8 mouse cellular contexts compared by ENCODE assay signal in genomic region chr14:30943860-30944674, GRCm38 (mm10). TPM values are rescaled to one million over a fixed set of nuclear protein-coding genes. Genes with fewer than 3 reads are reported as not detected.
DNase-seq lines count a peak whose midpoint lies in the region; ATAC-seq and TF ChIP-seq lines count a peak whose summit lies in the region.

No protein-coding gene starts in this region.

- peak overlapping the region; percentile 74 for H3K27ac ChIP-seq in brown adipose tissue, adult 24 weeks (replicated peaks; ENCODE audit: low read depth, low read length)
- H3K27ac ChIP-seq in liver, postnatal 0 days (ENCODE audit: low read depth), result peak overlapping the region; percentile 98

- no peak overlapping the region for H3K4me3 ChIP-seq in E14TG2a.4 (replicated peaks; ENCODE audit: low read length)
- no peak overlapping the region for H3K4me3 ChIP-seq in brown adipose tissue, adult 24 weeks (ENCODE audit: insufficient read depth, low read depth, low read length)
- no peak overlapping the region for H3K4me3 ChIP-seq in liver, postnatal 0 days (ENCODE audit: low read depth, low read length)

- H3K27me3 ChIP-seq in E14TG2a.4 (ENCODE audit: insufficient read depth, low read length), result no peaks in the 10 kb centered on the region; the same call in 1 of the 2 replicates
- no peaks in the 10 kb centered on the region for H3K27me3 ChIP-seq in liver, postnatal 0 days (ENCODE audit: insufficient read depth, low read length)

- peak; percentile 62; the same call in 1 of the 2 replicates for TF ChIP-seq EP300 in liver, postnatal 0 days (IDR thresholded peaks at IDR 0.05; ENCODE audit: low read depth)

- intact Hi-C loops in gastrocnemius, postnatal 36 days (cut with DNase I), result no loop called here

- WGBS in liver, postnatal 0 days (ENCODE audit: insufficient replicate concordance), result 44% methylated on average over 11 of the region's 11 CpGs

- ATAC-seq in liver, postnatal 0 days, result peak; percentile 77

- H3K9me3 ChIP-seq in E14TG2a.4 (ENCODE audit: low read length), result no peaks in the 10 kb centered on the region
- H3K9me3 ChIP-seq in liver, postnatal 0 days (ENCODE audit: low read length), result no peaks in the 10 kb centered on the region

- H3K4me2 ChIP-seq in liver, postnatal 0 days (ENCODE audit: low read depth, low read length), result peak overlapping the region; percentile 60

- H3K9ac ChIP-seq in liver, postnatal 0 days (replicated peaks), result peak overlapping the region; percentile 50; the same call in 1 of the 2 replicates

- H3K36me3 ChIP-seq in E14TG2a.4 (ENCODE audit: insufficient read depth, low read length), result no peaks in the 10 kb centered on the region
- H3K36me3 ChIP-seq in liver, postnatal 0 days (replicated peaks; ENCODE audit: insufficient read depth, low read length), result no peaks in the 10 kb centered on the region

- 0 out of 2 replicates have a peak, but pooled peaks cover 4% of the 10 kb centered on the region for H3K4me1 ChIP-seq in E14TG2a.4 (replicated peaks; ENCODE audit: low read depth, low read length)
- no peaks in the 10 kb centered on the region for H3K4me1 ChIP-seq in brown adipose tissue, adult 24 weeks (ENCODE audit: control insufficient read depth, insufficient read depth, insufficient read length, low read length)
- H3K4me1 ChIP-seq in liver, postnatal 0 days (ENCODE audit: insufficient read depth), result peaks cover 4% of the 10 kb centered on the region

- peak; percentile 83 for DNase-seq in 416B (ENCODE audit: low read depth)
- DNase-seq in gastrocnemius, postnatal 36 days, result peak; percentile 41 to 50
- DNase-seq in kidney, postnatal 36 days, result peak; percentile 47 to 83
- DNase-seq in liver, postnatal 0 days, result peak; percentile 75
- DNase-seq in retina, postnatal 1 day, result peak; percentile 54
- DNase-seq in urinary bladder, postnatal 4 days (ENCODE audit: low spot score in 2 of 2), result peak; percentile 43 to 74

- peak; percentile 98 for TF ChIP-seq CTCF in E14TG2a.4 (conservative IDR thresholded peaks at IDR 0.05; ENCODE audit: low read length)
- peak; percentile 82 for TF ChIP-seq CTCF in liver, postnatal 0 days (IDR thresholded peaks at IDR 0.05; ENCODE audit: low read depth)

RNA-seq across cellular contexts. Expression of gene Itih1, which starts 1.0 kb away (rescaled TPM):
- polyA plus RNA-seq in brown adipose tissue, adult 24 weeks (2012; ENCODE audit: insufficient read depth, insufficient read length, missing spikeins), result 0.55 TPM in 1 of 2 replicates, not detected in the other
- under 1 TPM in 1 of 2 experiments, not detected in 1; 0.08 TPM for total RNA-seq in gastrocnemius, postnatal 36 days (2021)
- 173 and 210 TPM in 2 replicates for polyA plus RNA-seq in liver, postnatal 0 days (2015; fragmentation: Nextera tagmentation; extraction: Ambion mirVana)

RNA-seq across cellular contexts. Expression of gene Nek4, which starts 7.1 kb away (rescaled TPM):
- polyA plus RNA-seq in brown adipose tissue, adult 24 weeks (2012; ENCODE audit: insufficient read depth, insufficient read length, missing spikeins), result 4.9 and 5.0 TPM in 2 replicates
- total RNA-seq in gastrocnemius, postnatal 36 days (2021), result 1 to 10 TPM; 4.7 TPM
- 2.8 and 3.1 TPM in 2 replicates for polyA plus RNA-seq in liver, postnatal 0 days (2015; fragmentation: Nextera tagmentation; extraction: Ambion mirVana)

RNA-seq across cellular contexts. Expression of gene Itih3, which starts 20.5 kb away (rescaled TPM):
- polyA plus RNA-seq in brown adipose tissue, adult 24 weeks (2012; ENCODE audit: insufficient read depth, insufficient read length, missing spikeins), result 0.55 TPM in 1 of 2 replicates, not detected in the other
- total RNA-seq in gastrocnemius, postnatal 36 days (2021), result under 1 TPM; 0.12 to 0.23 TPM
- polyA plus RNA-seq in liver, postnatal 0 days (2015; fragmentation: Nextera tagmentation; extraction: Ambion mirVana), result 1,712 and 1,929 TPM in 2 replicates

RNA-seq across cellular contexts. Expression of gene Glt8d1, which starts 57.1 kb away (rescaled TPM):
- 12.4 and 13.8 TPM in 2 replicates for polyA plus RNA-seq in brown adipose tissue, adult 24 weeks (2012; ENCODE audit: insufficient read depth, insufficient read length, missing spikeins)
- 10 to 100 TPM in 1 of 2 experiments, 1 to 10 TPM in 1; 9.2 to 10.9 TPM for total RNA-seq in gastrocnemius, postnatal 36 days (2021)
- 9.4 TPM in 2 replicates for polyA plus RNA-seq in liver, postnatal 0 days (2015; fragmentation: Nextera tagmentation; extraction: Ambion mirVana)

RNA-seq across cellular contexts. Expression of gene Spcs1, which starts 57.4 kb away (rescaled TPM):
- polyA plus RNA-seq in brown adipose tissue, adult 24 weeks (2012; ENCODE audit: insufficient read depth, insufficient read length, missing spikeins), result 153 and 202 TPM in 2 replicates
- 100 to 1,000 TPM; 113 to 123 TPM for total RNA-seq in gastrocnemius, postnatal 36 days (2021)
- polyA plus RNA-seq in liver, postnatal 0 days (2015; fragmentation: Nextera tagmentation; extraction: Ambion mirVana), result 346 and 365 TPM in 2 replicates

Comparison
In these comparisons a context has a peak if more than half of its experiments do, and no peak if none do; other contexts are left out.
1. RNA of gene Itih1, which starts 1.0 kb away (polyA plus RNA-seq): 173 to 210 TPM in liver, postnatal 0 days; 0.55 TPM in brown adipose tissue, adult 24 weeks; every median in the first group is over 100 times any median in the second.
2. RNA of gene Itih3, which starts 20.5 kb away (polyA plus RNA-seq): 1,712 to 1,929 TPM in liver, postnatal 0 days; 0.55 TPM in brown adipose tissue, adult 24 weeks; every median in the first group is over 1,000 times any median in the second.
3. Peak in every context shown above with its lines, with median percentiles within 50 percentile points of each other: DNase-seq.